Mouse (Mus musculus): ENCODE data around the gene Fbxw8.

GRCm38 (mm10) chr5:118188356-118188755, 33.1 kb upstream of the Fbxw8 start:
- TF ChIP-seq CTCF (IDR thresholded peaks at IDR 0.05; ENCODE audit: extremely low read depth, insufficient read depth, insufficient read length, insufficient replicate concordance) (no peak), POLR2A (IDR thresholded peaks at IDR 0.05; ENCODE audit: low read depth, low read length) (no peak)
